Mouse (Mus musculus): ENCODE data around the gene Ap5b1.

Ap5b1 gene

GRCm38 (mm10) chr19:5568470-5569140 lies 780 bp downstream of the Ap5b1 start:
- DNase-seq: peak; percentile 89

GRCm38 (mm10) chr19:5569521-5569920 lies 1.7 kb downstream of the Ap5b1 start:
- no peak for DNase-seq

- DNase-seq: no peak
Observed at GRCm38 (mm10) chr19:5570353-5571246, 2.8 kb downstream of the Ap5b1 start.

GRCm38 (mm10) chr19:5571831-5572230 lies 4.0 kb downstream of the Ap5b1 start:
- no peak for DNase-seq

GRCm38 (mm10) chr19:5572331-5573125 lies 4.7 kb downstream of the Ap5b1 start:
- DNase-seq: no peak

GRCm38 (mm10) chr19:5575336-5575735 lies 7.5 kb downstream of the Ap5b1 start:
- no peak for DNase-seq

GRCm38 (mm10) chr19:5579971-5580370 lies 12.1 kb downstream of the Ap5b1 start:
- DNase-seq: no peak

GRCm38 (mm10) chr19:5580776-5581175 lies 13.0 kb downstream of the Ap5b1 start:
- DNase-seq: no peak

- no peak for DNase-seq
Observed at GRCm38 (mm10) chr19:5581995-5582394, 14.2 kb downstream of the Ap5b1 start.

GRCm38 (mm10) chr19:5589159-5589558 lies 21.3 kb downstream of the Ap5b1 start:
- no peak for DNase-seq

- no peak for DNase-seq
Observed at GRCm38 (mm10) chr19:5591888-5592287, 24.1 kb downstream of the Ap5b1 start.

GRCm38 (mm10) chr19:5599224-5599623 lies 31.4 kb downstream of the Ap5b1 start:
- DNase-seq: peak; percentile 13

- peak; percentile 83 for DNase-seq
Observed at GRCm38 (mm10) chr19:5601752-5602541, 34.1 kb downstream of the Ap5b1 start, which contains the start of gene Rnaseh2c. Gene Rnaseh2c, plus strand, starts transcription at chr19:5601873.

- DNase-seq: peak; percentile 29
Observed at GRCm38 (mm10) chr19:5603664-5604063, 35.8 kb downstream of the Ap5b1 start.

GRCm38 (mm10) chr19:5605126-5605525 lies 37.3 kb downstream of the Ap5b1 start:
- peak; percentile 17 for DNase-seq

- no peak for DNase-seq
Observed at GRCm38 (mm10) chr19:5606196-5606595, 38.4 kb downstream of the Ap5b1 start.

- no peak for DNase-seq
Observed at GRCm38 (mm10) chr19:5607705-5608410, 40.0 kb downstream of the Ap5b1 start.

- no peak for DNase-seq
Observed at GRCm38 (mm10) chr19:5608707-5609106, 40.9 kb downstream of the Ap5b1 start.

- DNase-seq: no peak
Observed at GRCm38 (mm10) chr19:5609171-5609546, 41.3 kb downstream of the Ap5b1 start.

- DNase-seq: peak; percentile 95
Observed at GRCm38 (mm10) chr19:5609547-5610404, 42.0 kb downstream of the Ap5b1 start, which contains the start of gene Kat5. Gene Kat5, minus strand, starts transcription at chr19:5610237.

- no peak for DNase-seq
Observed at GRCm38 (mm10) chr19:5611973-5612372, 44.1 kb downstream of the Ap5b1 start.

All from cerebellum, adult 9-10 months (tissue).